Mouse (Mus musculus): ENCODE measurements around the gene Gabrq.

DNA sequence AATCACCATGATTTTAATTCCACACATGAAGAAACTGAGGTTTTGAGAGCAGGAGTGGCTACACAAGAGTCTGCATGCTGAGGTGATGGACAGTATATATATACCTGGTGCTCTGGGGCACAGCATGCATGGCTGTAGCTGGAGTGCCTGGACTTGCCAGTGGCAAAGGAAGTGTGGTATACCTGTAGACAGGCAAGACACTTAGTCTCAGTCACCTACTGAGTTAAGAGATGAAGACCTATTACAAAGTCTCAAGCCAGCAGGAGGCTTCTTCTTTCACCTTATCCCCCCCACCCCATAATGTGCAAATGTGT is 35.5 kb upstream of the Gabrq start:
- TF ChIP-seq CTCF (IDR thresholded peaks at IDR 0.05; ENCODE audit: extremely low read depth, insufficient read depth, low read length) (no peak), POLR2A (IDR thresholded peaks at IDR 0.05; ENCODE audit: extremely low read depth, insufficient read depth, low read length) (no peak)
